Mouse (Mus musculus): ENCODE results near the gene Sh3rf1. TPM values are rescaled to one million over a fixed set of nuclear protein-coding genes. Genes with fewer than 3 reads are reported as not detected.

Gene Sh3rf1
- total RNA-seq, 2 experiments from 2014 or later = 4.2 to 6.5 TPM

DNA sequence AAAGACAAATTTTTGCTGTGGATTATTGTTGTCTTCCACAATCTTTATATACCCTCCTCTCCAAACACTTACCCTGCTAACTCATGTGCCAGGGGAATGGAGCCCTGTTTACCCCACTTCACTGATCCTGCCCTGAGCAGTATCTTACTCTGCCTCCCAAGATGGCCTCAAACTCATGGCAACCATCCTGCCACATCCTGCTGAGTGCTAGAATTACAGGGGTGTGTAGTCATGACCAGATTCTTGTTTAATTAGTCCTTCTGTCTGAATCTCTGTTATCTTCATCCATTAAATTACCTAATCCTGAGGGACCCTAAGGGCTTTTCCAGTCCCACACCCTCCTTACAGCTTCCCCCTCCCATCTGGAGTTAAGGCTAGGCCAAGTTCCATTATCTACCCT lies 201.5 kb downstream of the Sh3rf1 start:
- DNase-seq = no peak

DNA sequence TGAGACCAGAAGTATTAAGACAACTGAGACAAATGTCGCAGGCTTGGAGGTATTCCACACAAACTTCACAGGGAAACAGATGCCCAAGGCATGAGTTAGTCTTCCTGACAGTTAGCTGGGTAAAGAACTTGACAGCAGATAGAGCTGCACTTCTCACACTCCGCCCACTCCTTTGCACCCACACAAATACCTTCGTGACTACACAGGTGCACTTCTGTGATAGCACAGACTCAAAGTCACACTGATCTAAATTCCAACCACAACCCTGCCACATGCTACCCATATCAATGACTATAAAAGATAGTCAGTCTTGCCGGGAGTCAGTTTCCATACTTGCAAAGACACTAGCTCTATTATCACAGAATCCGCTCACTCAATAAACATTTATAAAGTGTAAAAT lies 202.4 kb downstream of the Sh3rf1 start:
- DNase-seq = no peak

DNA sequence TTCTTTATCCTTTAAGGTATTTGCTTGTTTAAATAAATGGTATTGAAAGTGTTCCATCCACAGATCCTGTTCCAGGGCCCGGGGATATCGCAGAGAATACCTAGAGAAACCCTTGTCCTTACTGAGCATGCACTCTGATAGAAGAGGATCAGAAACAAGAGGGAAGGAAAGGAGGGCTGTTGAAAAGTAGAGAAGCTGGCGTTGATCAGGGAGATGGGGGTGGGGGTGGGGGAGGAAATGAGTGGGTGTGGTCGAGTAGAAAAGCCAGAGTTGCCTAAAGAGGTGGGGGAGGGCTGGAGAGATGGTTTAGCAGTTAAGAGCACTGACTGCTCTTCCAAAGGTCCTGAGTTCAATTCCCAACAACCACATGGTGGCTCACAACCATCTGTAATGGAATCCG lies 203.0 kb downstream of the Sh3rf1 start:
- DNase-seq = no peak

GRCm38 (mm10) chr8:61427916-61428681 lies 204.4 kb downstream of the Sh3rf1 start:
- no peak for DNase-seq

- no peak for DNase-seq
Observed at GRCm38 (mm10) chr8:61428821-61429482, 205.3 kb downstream of the Sh3rf1 start.

GRCm38 (mm10) chr8:61435481-61435880 lies 211.8 kb downstream of the Sh3rf1 start:
- DNase-seq = no peak

GRCm38 (mm10) chr8:61436147-61436546 lies 212.5 kb downstream of the Sh3rf1 start:
- DNase-seq = no peak

- no peak for DNase-seq
Observed at GRCm38 (mm10) chr8:61436586-61437304, 213.1 kb downstream of the Sh3rf1 start.

DNA sequence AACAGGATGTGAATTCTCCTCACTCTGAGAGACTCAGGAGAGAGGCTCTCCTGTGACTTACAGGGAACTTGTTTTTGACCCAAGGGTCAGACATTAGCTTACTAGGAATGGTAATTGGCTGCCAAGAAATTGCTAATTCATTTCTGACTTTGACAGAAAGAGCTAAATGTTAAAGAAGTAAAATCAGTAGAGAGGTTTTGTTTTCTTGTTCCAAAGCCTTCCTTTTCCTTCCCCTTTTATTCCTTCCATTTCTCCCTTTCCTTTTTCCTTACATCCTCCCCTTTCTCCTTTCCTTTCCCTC lies 213.6 kb downstream of the Sh3rf1 start:
- DNase-seq = no peak

DNA sequence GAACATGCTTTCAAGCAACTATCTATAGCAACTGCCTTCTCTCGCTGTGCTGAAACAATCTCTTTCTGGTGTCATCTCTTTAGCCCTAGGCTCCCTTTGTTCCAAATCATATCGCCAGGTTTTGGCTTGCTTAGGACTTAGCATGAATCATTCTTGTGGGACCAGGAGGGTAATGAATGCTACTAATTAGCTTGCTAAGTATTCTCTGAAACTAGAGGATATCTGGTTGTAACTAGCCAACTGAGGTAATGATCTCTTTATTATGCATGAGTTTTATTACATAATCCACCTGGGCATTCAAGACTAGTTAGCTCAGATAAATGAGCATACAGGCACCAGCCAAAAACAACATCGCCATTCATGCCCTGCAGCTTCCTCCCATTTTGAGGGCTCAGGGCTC lies 219.3 kb downstream of the Sh3rf1 start:
- DNase-seq = no peak

DNA sequence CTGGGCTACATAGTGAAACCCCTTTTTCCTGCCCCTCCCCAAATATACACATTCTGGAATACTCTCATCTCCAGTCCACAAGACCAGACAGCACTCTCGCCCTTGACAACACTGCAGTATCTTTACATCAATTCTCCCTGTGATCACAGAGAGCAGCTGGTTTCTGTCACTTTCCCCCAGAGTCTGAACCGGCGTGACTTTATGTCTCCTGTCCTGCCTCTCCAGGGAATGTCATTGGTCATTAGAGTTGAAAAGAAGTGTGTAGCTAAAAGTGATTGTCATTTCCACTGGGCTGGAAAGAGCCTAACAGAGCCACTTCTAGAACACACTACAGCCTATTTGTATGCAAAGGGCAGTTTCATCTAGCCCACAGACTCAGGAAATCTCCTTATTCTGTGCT lies 220.7 kb downstream of the Sh3rf1 start:
- no peak for DNase-seq

Other genes with a start within 250 kb of the Sh3rf1 start
- 10 to 100 TPM; 17.9 to 20.8 TPM for gene Clcn3, start 240.6 kb upstream of the Sh3rf1 start, total RNA-seq (2021)
- gene Nek1, start 230.7 kb upstream of the Sh3rf1 start, total RNA-seq (2021) = 1 to 10 TPM; 5.5 to 8.9 TPM

Data from gastrocnemius, postnatal 10 days (tissue).